Comparison of ENCODE assay signal across 20 mouse cellular contexts in genomic region chr2:57353722-57354432, GRCm38 (mm10).
DNase-seq lines count a peak whose midpoint lies in the region; ATAC-seq and TF ChIP-seq lines count a peak whose summit lies in the region.
"Had no signal": no experiment of that assay in that cellular context is flagged by ENCODE, and none has a peak within 500 bp of the region (broad histone marks: within the 10 kb centered on the region; RNA-seq: fewer than 3 reads in every experiment).

No protein-coding gene starts in this region.

- H3K4me3 ChIP-seq in lung, embryonic 14.5 days (ENCODE audit: low read depth, low read length): no peak overlapping the region
- H3K4me3 ChIP-seq in embryonic facial prominence, embryonic 14.5 days (ENCODE audit: low read depth, low read length): no peak overlapping the region
- H3K4me3 ChIP-seq in lung, postnatal 0 days (ENCODE audit: low read depth, low read length): no peak overlapping the region
- H3K4me3 ChIP-seq: heart, embryonic 13.5 days; hindbrain, embryonic 15.5 days had no signal

- no peak overlapping the region for H3K9ac ChIP-seq in lung, embryonic 14.5 days
- no peak overlapping the region for H3K9ac ChIP-seq in embryonic facial prominence, embryonic 14.5 days (ENCODE audit: low read depth, low read length)
- no peak overlapping the region for H3K9ac ChIP-seq in lung, postnatal 0 days (replicated peaks; ENCODE audit: low read depth)
- H3K9ac ChIP-seq: forebrain, postnatal 0 days; heart, embryonic 13.5 days; hindbrain, embryonic 15.5 days had no signal

- peak; percentile 85 for TF ChIP-seq EP300 in lung, postnatal 0 days (IDR thresholded peaks at IDR 0.05)

- no peaks in the 10 kb centered on the region for H3K4me1 ChIP-seq in lung, embryonic 14.5 days (ENCODE audit: insufficient read depth)
- no peaks in the 10 kb centered on the region for H3K4me1 ChIP-seq in embryonic facial prominence, embryonic 14.5 days (ENCODE audit: control insufficient read depth, insufficient read depth, low read length)
- 0 out of 2 replicates have a peak, but pooled peaks cover 5% of the 10 kb centered on the region for H3K4me1 ChIP-seq in lung, postnatal 0 days (ENCODE audit: insufficient read depth, low read depth, low read length)

- peak; percentile 74; the same call in 1 of the 2 replicates for ATAC-seq in lung, embryonic 14.5 days (ENCODE audit: insufficient read depth)
- ATAC-seq in embryonic facial prominence, embryonic 14.5 days (ENCODE audit: low read depth): no peak
- ATAC-seq in lung, postnatal 0 days: peak; percentile 97
- ATAC-seq in frontal cortex, adult (ENCODE audit: low TSS enrichment): no peak
- no peak for ATAC-seq in megakaryocyte-erythroid progenitor cell, adult 5-6 weeks (replicated peaks; ENCODE audit: low FRiP score, low TSS enrichment, poor library complexity, severe bottlenecking)
- ATAC-seq: CD4-positive, CD25-positive, alpha-beta regulatory T cell, adult 4 months; forebrain, postnatal 0 days; intestine, embryonic 16.5 days had no signal

- DNase-seq in lung, embryonic 14.5 days: peak; percentile 43
- no peak for DNase-seq in lung, postnatal 14 days
- DNase-seq in embryonic facial prominence, embryonic 14.5 days (ENCODE audit: low spot score): peak; percentile 46
- DNase-seq in lung, postnatal 0 days (ENCODE audit: low spot score): peak; percentile 86
- no peak for DNase-seq in right cerebral cortex, postnatal 4 days
- DNase-seq: cerebellum, adult 18-20 months; cerebellum, postnatal 36 days; forebrain, postnatal 0 days; heart, adult 18-20 months; heart, postnatal 36 days; liver; retina, postnatal 1 day had no signal

- no peak overlapping the region for H3K4me2 ChIP-seq in lung, embryonic 14.5 days
- no peak overlapping the region for H3K4me2 ChIP-seq in embryonic facial prominence, embryonic 14.5 days (ENCODE audit: low read depth, low read length)
- peak overlapping the region; percentile 33; the same call in 1 of the 2 replicates for H3K4me2 ChIP-seq in lung, postnatal 0 days (replicated peaks; ENCODE audit: low read depth, low read length)
- H3K4me2 ChIP-seq: heart, embryonic 13.5 days; hindbrain, embryonic 15.5 days; midbrain, embryonic 11.5 days had no signal

- no peaks in the 10 kb centered on the region for H3K36me3 ChIP-seq in lung, embryonic 14.5 days (ENCODE audit: insufficient read depth)
- no peaks in the 10 kb centered on the region; the same call in 1 of the 2 replicates for H3K36me3 ChIP-seq in embryonic facial prominence, embryonic 14.5 days (ENCODE audit: control insufficient read depth, insufficient read depth, low read length)
- no peaks in the 10 kb centered on the region for H3K36me3 ChIP-seq in lung, postnatal 0 days (ENCODE audit: insufficient read depth, low read length)
- H3K36me3 ChIP-seq: hindbrain, embryonic 15.5 days had no signal

- no peak for TF ChIP-seq CTCF in lung, embryonic 14.5 days (IDR thresholded peaks at IDR 0.05; ENCODE audit: low read depth)
- no peak for TF ChIP-seq CTCF in lung, postnatal 0 days (IDR thresholded peaks at IDR 0.05)

- H3K27ac ChIP-seq in lung, embryonic 14.5 days (ENCODE audit: low read depth): peak overlapping the region; percentile 52; the same call in 1 of the 2 replicates
- no peak overlapping the region for H3K27ac ChIP-seq in embryonic facial prominence, embryonic 14.5 days (replicated peaks; ENCODE audit: low read depth, low read length)
- H3K27ac ChIP-seq in lung, postnatal 0 days (ENCODE audit: low read length): peak overlapping the region; percentile 79
- H3K27ac ChIP-seq: heart, embryonic 13.5 days; hindbrain, embryonic 15.5 days had no signal

- no peaks in the 10 kb centered on the region for H3K9me3 ChIP-seq in lung, embryonic 14.5 days (ENCODE audit: low read depth, low read length)
- no peaks in the 10 kb centered on the region for H3K9me3 ChIP-seq in embryonic facial prominence, embryonic 14.5 days (ENCODE audit: control insufficient read depth, low read length)
- H3K9me3 ChIP-seq in lung, postnatal 0 days (ENCODE audit: low read length): no peaks in the 10 kb centered on the region
- H3K9me3 ChIP-seq: G1E; heart, embryonic 13.5 days; hindbrain, embryonic 15.5 days had no signal

- 64% methylated on average over 9 of the region's 9 CpGs for WGBS in lung, embryonic 14.5 days
- 68% methylated on average over 9 of the region's 9 CpGs for WGBS in embryonic facial prominence, embryonic 14.5 days
- whole genome bisulfite sequencing in lung, postnatal 0 days: 55% methylated on average over 9 of the region's 9 CpGs

- no peaks in the 10 kb centered on the region for H3K27me3 ChIP-seq in lung, embryonic 14.5 days (ENCODE audit: insufficient read depth, low read length)
- H3K27me3 ChIP-seq in embryonic facial prominence, embryonic 14.5 days (replicated peaks; ENCODE audit: control insufficient read depth, insufficient read depth, low read length): no peaks in the 10 kb centered on the region
- H3K27me3 ChIP-seq in lung, postnatal 0 days (replicated peaks; ENCODE audit: insufficient read depth, low read length): no peaks in the 10 kb centered on the region
- H3K27me3 ChIP-seq: heart, embryonic 13.5 days; hindbrain, embryonic 15.5 days had no signal

Comparison
In these comparisons a context has a peak if more than half of its experiments do, and no peak if none do; other contexts are left out.
1. DNase-seq: peak in lung, embryonic 14.5 days (single experiment), embryonic facial prominence, embryonic 14.5 days (single experiment) and lung, postnatal 0 days (single experiment); none in lung, postnatal 14 days (single experiment) and right cerebral cortex, postnatal 4 days (single experiment).
2. ATAC-seq: peak in lung, embryonic 14.5 days (single experiment) and lung, postnatal 0 days (single experiment); none in embryonic facial prominence, embryonic 14.5 days (single experiment), frontal cortex, adult (single experiment) and megakaryocyte-erythroid progenitor cell, adult 5-6 weeks (single experiment).